In genomic region chr17:26884995-26885926, GRCm38 (mm10) we compare ENCODE assay signal across 8 mouse cellular contexts. TPM values are rescaled to one million over a fixed set of nuclear protein-coding genes. Genes with fewer than 3 reads are reported as not detected.
DNase-seq lines count a peak whose midpoint lies in the region; ATAC-seq and TF ChIP-seq lines count a peak whose summit lies in the region.

No protein-coding gene starts in this region.

- H3K4me1 ChIP-seq in heart, embryonic 16.5 days (ENCODE audit: control insufficient read depth, insufficient read depth, low read length) = peaks cover 40% of the 10 kb centered on the region
- peaks cover 20% of the 10 kb centered on the region for H3K4me1 ChIP-seq in liver, embryonic 16.5 days (ENCODE audit: control insufficient read depth, low read depth, low read length)
- peaks cover 18% of the 10 kb centered on the region for H3K4me1 ChIP-seq in neural tube, embryonic 12.5 days
- H3K4me1 ChIP-seq in stomach, embryonic 16.5 days (ENCODE audit: control insufficient read depth, insufficient read depth, low read length) = peaks cover 20% of the 10 kb centered on the region

- H3K27ac ChIP-seq in heart, embryonic 16.5 days (ENCODE audit: low read length) = peak overlapping the region; percentile 94
- peak overlapping the region; percentile 54 for H3K27ac ChIP-seq in liver, embryonic 16.5 days (ENCODE audit: low read length)
- no peak overlapping the region for H3K27ac ChIP-seq in neural tube, embryonic 12.5 days
- H3K27ac ChIP-seq in stomach, embryonic 16.5 days (ENCODE audit: low read length) = peak overlapping the region; percentile 29; the same call in 1 of the 2 replicates

- TF ChIP-seq POLR2A in brain, embryonic 14.5 days (IDR thresholded peaks at IDR 0.05; ENCODE audit: borderline replicate concordance, extremely low read depth, insufficient read depth, insufficient read length, poor library complexity, severe bottlenecking) = no peak

- H3K36me3 ChIP-seq in heart, embryonic 16.5 days (ENCODE audit: control insufficient read depth, insufficient read depth) = peaks cover 4% of the 10 kb centered on the region; the same call in 1 of the 2 replicates
- H3K36me3 ChIP-seq in liver, embryonic 16.5 days (ENCODE audit: control insufficient read depth, insufficient read depth) = no peaks in the 10 kb centered on the region
- H3K36me3 ChIP-seq in neural tube, embryonic 12.5 days = no peaks in the 10 kb centered on the region
- no peaks in the 10 kb centered on the region for H3K36me3 ChIP-seq in stomach, embryonic 16.5 days (ENCODE audit: control insufficient read depth, insufficient read depth, low read length)

- H3K4me2 ChIP-seq in heart, embryonic 16.5 days (ENCODE audit: low read depth, low read length) = peak overlapping the region; percentile 81
- peak overlapping the region; percentile 95 for H3K4me2 ChIP-seq in liver, embryonic 16.5 days (ENCODE audit: low read depth, low read length)
- H3K4me2 ChIP-seq in neural tube, embryonic 12.5 days (replicated peaks) = peak overlapping the region; percentile 63
- H3K4me2 ChIP-seq in stomach, embryonic 16.5 days (ENCODE audit: low read depth, low read length) = peak overlapping the region; percentile 73

- no peaks in the 10 kb centered on the region for H3K27me3 ChIP-seq in heart, embryonic 16.5 days (ENCODE audit: control insufficient read depth, insufficient read depth, low read length)
- H3K27me3 ChIP-seq in liver, embryonic 16.5 days (ENCODE audit: control insufficient read depth, insufficient read depth, low read depth, low read length) = peaks cover 6% of the 10 kb centered on the region; the same call in 1 of the 2 replicates
- H3K27me3 ChIP-seq in neural tube, embryonic 12.5 days (replicated peaks) = no peaks in the 10 kb centered on the region
- no peaks in the 10 kb centered on the region for H3K27me3 ChIP-seq in stomach, embryonic 16.5 days (ENCODE audit: control insufficient read depth, insufficient read depth, low read length)

- WGBS in heart, embryonic 16.5 days = 13% methylated on average over 25 of the region's 25 CpGs
- 9% methylated on average over 25 of the region's 25 CpGs for WGBS in liver, embryonic 16.5 days (ENCODE audit: insufficient replicate concordance)
- WGBS in neural tube, embryonic 12.5 days = 23% methylated on average over 25 of the region's 25 CpGs
- WGBS in stomach, embryonic 16.5 days = 17% methylated on average over 25 of the region's 25 CpGs

- peak; percentile 46 to 72 for DNase-seq in CD8-positive naive resting alpha-beta T cell, adult 2 months (ENCODE audit: low read depth in 2 of 2, low spot score in 2 of 2)
- DNase-seq in brain, embryonic 14.5 days (ENCODE audit: low read depth) = peak; percentile 79
- DNase-seq in kidney, postnatal 14 days = peak; percentile 86

- H3K9me3 ChIP-seq in heart, embryonic 16.5 days (replicated peaks; ENCODE audit: control insufficient read depth, low read length) = peaks cover 9% of the 10 kb centered on the region
- no peaks in the 10 kb centered on the region for H3K9me3 ChIP-seq in liver, embryonic 16.5 days (replicated peaks; ENCODE audit: control insufficient read depth, low read length)
- H3K9me3 ChIP-seq in neural tube, embryonic 12.5 days = no peaks in the 10 kb centered on the region
- H3K9me3 ChIP-seq in stomach, embryonic 16.5 days (replicated peaks; ENCODE audit: control insufficient read depth, low read length) = no peaks in the 10 kb centered on the region

- H3K4me3 ChIP-seq in heart, embryonic 16.5 days (ENCODE audit: low read length) = peak overlapping the region; percentile 57
- H3K4me3 ChIP-seq in liver, embryonic 16.5 days (ENCODE audit: low read depth, low read length) = peak overlapping the region; percentile 61
- peak overlapping the region; percentile 31 for H3K4me3 ChIP-seq in neural tube, embryonic 12.5 days
- H3K4me3 ChIP-seq in stomach, embryonic 16.5 days (replicated peaks; ENCODE audit: low read length) = peak overlapping the region; percentile 42

- peak overlapping the region; percentile 62 for H3K9ac ChIP-seq in heart, embryonic 16.5 days (ENCODE audit: low read length)
- peak overlapping the region; percentile 40 for H3K9ac ChIP-seq in liver, embryonic 16.5 days (ENCODE audit: low read depth, low read length)
- peak overlapping the region; percentile 29; the same call in 1 of the 2 replicates for H3K9ac ChIP-seq in neural tube, embryonic 12.5 days
- H3K9ac ChIP-seq in stomach, embryonic 16.5 days (ENCODE audit: low read length) = peak overlapping the region; percentile 40

- peak; percentile 95 for ATAC-seq in erythroid progenitor cell, adult 5-6 weeks (replicated peaks; ENCODE audit: low FRiP score, poor library complexity, severe bottlenecking)
- ATAC-seq in heart, embryonic 16.5 days (replicated peaks; ENCODE audit: extremely low read depth, insufficient read depth, low FRiP score) = peak; percentile 83
- ATAC-seq in liver, embryonic 16.5 days (ENCODE audit: low read depth) = peak; percentile 80
- ATAC-seq in neural tube, embryonic 12.5 days (ENCODE audit: low FRiP score, low read depth) = 0 out of 2 replicates have a peak, but pooled peaks have one; percentile 37
- ATAC-seq in stomach, embryonic 16.5 days (ENCODE audit: insufficient read depth, low FRiP score) = peak; percentile 70

- peak; percentile 29; the same call in 1 of the 2 replicates for TF ChIP-seq CTCF in brain, embryonic 14.5 days (IDR thresholded peaks at IDR 0.05; ENCODE audit: borderline replicate concordance, extremely low read depth, insufficient read depth, insufficient read length)

RNA-seq across cellular contexts. Expression of gene Kifc5b, which starts 31.6 kb away (rescaled TPM):
- polyA plus RNA-seq in brain, embryonic 14.5 days (2012; rRNA removed) = 9.9 and 15.7 TPM in 2 replicates
- total RNA-seq in erythroid progenitor cell, adult 5-6 weeks (2015; ENCODE audit: low replicate concordance) = 34.8 and 41.4 TPM in 2 replicates
- total RNA-seq in erythroid progenitor cell, adult 5-6 weeks (2017; ENCODE audit: low replicate concordance) = 197 and 257 TPM in 2 replicates
- 6.2 and 6.9 TPM in 2 replicates for polyA plus RNA-seq in heart, embryonic 16.5 days (2015; fragmentation: Nextera tagmentation; extraction: Ambion mirVana)
- 4.6 and 5.3 TPM in 2 replicates for polyA plus RNA-seq in liver, embryonic 16.5 days (2015; fragmentation: Nextera tagmentation; extraction: Ambion mirVana)
- 6.0 and 7.0 TPM in 2 replicates for polyA plus RNA-seq in neural tube, embryonic 12.5 days (2016; fragmentation: Nextera tagmentation; extraction: Ambion mirVana)
- 6.4 and 6.9 TPM in 2 replicates for polyA plus RNA-seq in stomach, embryonic 16.5 days (2015; fragmentation: Nextera tagmentation; extraction: Ambion mirVana)

RNA-seq across cellular contexts. Expression of gene Nkx2-5, which starts 40.5 kb away (rescaled TPM):
- 0.04 TPM in 1 of 2 replicates, not detected in the other for polyA plus RNA-seq in brain, embryonic 14.5 days (2012; rRNA removed)
- total RNA-seq in erythroid progenitor cell, adult 5-6 weeks (2015; ENCODE audit: low replicate concordance) = not detected in 2 replicates
- total RNA-seq in erythroid progenitor cell, adult 5-6 weeks (2017; ENCODE audit: low replicate concordance) = not detected in 2 replicates
- polyA plus RNA-seq in heart, embryonic 16.5 days (2015; fragmentation: Nextera tagmentation; extraction: Ambion mirVana) = 123 and 132 TPM in 2 replicates
- polyA plus RNA-seq in liver, embryonic 16.5 days (2015; fragmentation: Nextera tagmentation; extraction: Ambion mirVana) = not detected in 2 replicates
- polyA plus RNA-seq in neural tube, embryonic 12.5 days (2016; fragmentation: Nextera tagmentation; extraction: Ambion mirVana) = 0.22 TPM in 1 of 2 replicates, not detected in the other
- polyA plus RNA-seq in stomach, embryonic 16.5 days (2015; fragmentation: Nextera tagmentation; extraction: Ambion mirVana) = 2.3 and 4.6 TPM in 2 replicates

RNA-seq across cellular contexts. Expression of gene Phf1, which starts 47.6 kb away (rescaled TPM):
- 50.0 and 66.4 TPM in 2 replicates for polyA plus RNA-seq in brain, embryonic 14.5 days (2012; rRNA removed)
- total RNA-seq in erythroid progenitor cell, adult 5-6 weeks (2015; ENCODE audit: low replicate concordance) = 23.1 and 29.6 TPM in 2 replicates
- total RNA-seq in erythroid progenitor cell, adult 5-6 weeks (2017; ENCODE audit: low replicate concordance) = 19.4 and 34.5 TPM in 2 replicates
- 7.5 and 8.7 TPM in 2 replicates for polyA plus RNA-seq in heart, embryonic 16.5 days (2015; fragmentation: Nextera tagmentation; extraction: Ambion mirVana)
- polyA plus RNA-seq in liver, embryonic 16.5 days (2015; fragmentation: Nextera tagmentation; extraction: Ambion mirVana) = 2.1 and 2.6 TPM in 2 replicates
- 14.5 and 15.9 TPM in 2 replicates for polyA plus RNA-seq in neural tube, embryonic 12.5 days (2016; fragmentation: Nextera tagmentation; extraction: Ambion mirVana)
- polyA plus RNA-seq in stomach, embryonic 16.5 days (2015; fragmentation: Nextera tagmentation; extraction: Ambion mirVana) = 7.3 and 7.7 TPM in 2 replicates

RNA-seq across cellular contexts. Expression of gene Cuta, which starts 54.1 kb away (rescaled TPM):
- 88.9 and 145 TPM in 2 replicates for polyA plus RNA-seq in brain, embryonic 14.5 days (2012; rRNA removed)
- total RNA-seq in erythroid progenitor cell, adult 5-6 weeks (2015; ENCODE audit: low replicate concordance) = 54.9 and 88.3 TPM in 2 replicates
- 8.2 and 9.3 TPM in 2 replicates for total RNA-seq in erythroid progenitor cell, adult 5-6 weeks (2017; ENCODE audit: low replicate concordance)
- polyA plus RNA-seq in heart, embryonic 16.5 days (2015; fragmentation: Nextera tagmentation; extraction: Ambion mirVana) = 163 and 169 TPM in 2 replicates
- polyA plus RNA-seq in liver, embryonic 16.5 days (2015; fragmentation: Nextera tagmentation; extraction: Ambion mirVana) = 73.9 and 80.2 TPM in 2 replicates
- polyA plus RNA-seq in neural tube, embryonic 12.5 days (2016; fragmentation: Nextera tagmentation; extraction: Ambion mirVana) = 151 and 153 TPM in 2 replicates
- polyA plus RNA-seq in stomach, embryonic 16.5 days (2015; fragmentation: Nextera tagmentation; extraction: Ambion mirVana) = 173 and 178 TPM in 2 replicates

RNA-seq across cellular contexts. Expression of gene Syngap1, which starts 55.8 kb away (rescaled TPM):
- polyA plus RNA-seq in brain, embryonic 14.5 days (2012; rRNA removed) = 120 and 136 TPM in 2 replicates
- 3.8 and 4.3 TPM in 2 replicates for total RNA-seq in erythroid progenitor cell, adult 5-6 weeks (2015; ENCODE audit: low replicate concordance)
- total RNA-seq in erythroid progenitor cell, adult 5-6 weeks (2017; ENCODE audit: low replicate concordance) = 11.7 and 14.4 TPM in 2 replicates
- polyA plus RNA-seq in heart, embryonic 16.5 days (2015; fragmentation: Nextera tagmentation; extraction: Ambion mirVana) = 1.2 and 1.3 TPM in 2 replicates
- 0.21 and 0.33 TPM in 2 replicates for polyA plus RNA-seq in liver, embryonic 16.5 days (2015; fragmentation: Nextera tagmentation; extraction: Ambion mirVana)
- polyA plus RNA-seq in neural tube, embryonic 12.5 days (2016; fragmentation: Nextera tagmentation; extraction: Ambion mirVana) = 2.6 and 3.5 TPM in 2 replicates
- polyA plus RNA-seq in stomach, embryonic 16.5 days (2015; fragmentation: Nextera tagmentation; extraction: Ambion mirVana) = 1.3 and 1.6 TPM in 2 replicates

Comparison
In these comparisons a context has a peak if more than half of its experiments do, and no peak if none do; other contexts are left out.
1. ATAC-seq: peak in every context shown above with its lines; median percentile 95 in erythroid progenitor cell, adult 5-6 weeks; 83 in heart, embryonic 16.5 days; 80 in liver, embryonic 16.5 days; 70 in stomach, embryonic 16.5 days; 37 in neural tube, embryonic 12.5 days.
2. RNA of gene Nkx2-5, which starts 40.5 kb away (polyA plus RNA-seq): 123 to 132 TPM in heart, embryonic 16.5 days; 2.3 to 4.6 TPM in stomach, embryonic 16.5 days, 0.22 TPM in neural tube, embryonic 12.5 days, 0.04 TPM in brain, embryonic 14.5 days and not detected in liver, embryonic 16.5 days; every median in the first group is over 10 times any median in the second.
3. Peak in every context shown above with its lines, with median percentiles within 50 percentile points of each other: DNase-seq, H3K4me2 ChIP-seq, H3K4me3 ChIP-seq and H3K9ac ChIP-seq.